Mouse (Mus musculus): Measurements from ENCODE around the gene Csk. TPM values are rescaled to one million over a fixed set of nuclear protein-coding genes. Genes with fewer than 3 reads are reported as not detected.

The Csk gene
- polyA plus RNA-seq, 1 experiment, result 66.2 TPM

DNA sequence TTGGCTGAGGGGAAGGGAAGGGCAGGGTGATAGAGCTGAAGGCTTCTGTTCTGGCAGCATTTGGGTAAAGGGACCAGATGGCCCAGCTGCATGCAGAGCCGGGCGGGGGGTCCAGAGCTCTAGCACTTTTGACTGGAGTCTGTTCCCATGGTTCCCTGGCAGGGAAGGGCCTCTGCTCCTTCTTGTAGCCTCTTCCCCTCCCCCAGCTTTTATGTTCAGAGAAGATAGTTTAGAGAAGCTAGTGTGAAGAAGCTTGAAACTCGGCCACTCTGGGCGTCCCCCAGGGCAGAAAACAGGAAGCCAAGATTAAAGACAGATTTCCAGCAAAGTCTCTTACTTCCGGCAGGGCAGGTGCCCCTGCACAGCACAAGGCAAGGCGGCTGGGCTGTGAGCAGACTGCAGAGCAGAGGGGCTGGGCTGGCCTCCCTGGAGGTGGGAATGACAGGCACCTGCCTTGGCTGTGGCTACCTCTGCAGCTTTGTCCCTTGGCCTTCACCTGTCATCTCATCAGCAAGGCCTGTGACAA lies 2.6 kb downstream of the Csk start:
- no peaks in the 10 kb centered on the region for H3K79me2 ChIP-seq (ENCODE audit: control insufficient read depth, insufficient read depth)
- H3K4me3 ChIP-seq (ENCODE audit: insufficient read depth, poor library complexity, severe bottlenecking), result no peak overlapping the region
- H3K79me3 ChIP-seq (ENCODE audit: low read depth), result no peaks in the 10 kb centered on the region
- TF ChIP-seq MAX (IDR thresholded peaks at IDR 0.05), result no peak
- no peak for TF ChIP-seq MYOD1 (IDR thresholded peaks at IDR 0.05; ENCODE audit: control insufficient read depth, insufficient read length, low read depth)
- H3K27me3 ChIP-seq (ENCODE audit: control insufficient read depth, insufficient read depth, insufficient read length), result no peaks in the 10 kb centered on the region
- H3ac ChIP-seq (ENCODE audit: control insufficient read depth, insufficient read length, low read depth), result no peak overlapping the region
- H3K36me3 ChIP-seq (ENCODE audit: control insufficient read depth, insufficient read depth), result no peaks in the 10 kb centered on the region

DNA sequence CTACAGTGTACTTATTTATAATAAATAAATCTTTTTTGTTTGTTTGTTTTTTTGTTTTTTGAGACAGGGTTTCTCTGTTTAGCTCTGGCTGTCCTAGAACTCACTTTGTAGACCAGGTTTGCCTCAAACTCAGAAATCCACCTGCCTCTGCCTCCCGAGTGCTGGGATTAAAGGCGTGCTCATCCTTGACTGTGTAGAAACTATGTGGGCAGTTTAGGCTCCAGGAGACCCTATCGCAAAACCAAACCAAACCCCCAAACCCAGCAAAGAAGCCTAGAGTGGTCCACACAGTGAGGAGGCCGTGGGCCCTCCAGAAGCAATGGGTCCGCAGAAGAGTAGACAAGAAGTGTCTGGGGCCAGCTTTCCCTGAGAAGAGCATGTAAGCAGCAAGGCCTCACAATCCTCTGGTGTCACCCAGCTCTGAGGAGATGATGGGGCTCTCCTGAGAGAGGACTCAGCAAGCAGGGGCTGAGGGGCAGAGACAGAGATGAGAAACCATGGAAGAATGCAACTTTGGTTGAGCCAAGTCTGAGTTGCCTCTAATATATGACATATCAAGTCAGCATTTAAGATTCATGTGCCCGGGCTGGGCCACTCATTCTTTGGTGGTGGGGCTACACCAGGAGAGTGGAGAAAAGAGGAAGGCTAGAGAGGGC lies 3.2 kb downstream of the Csk start:
- no peak overlapping the region for H3K4me3 ChIP-seq (ENCODE audit: insufficient read depth, poor library complexity, severe bottlenecking)
- H3K79me2 ChIP-seq (ENCODE audit: control insufficient read depth, insufficient read depth), result peaks cover 1% of the 10 kb centered on the region
- TF ChIP-seq MYOD1 (IDR thresholded peaks at IDR 0.05; ENCODE audit: control insufficient read depth, insufficient read length, low read depth) (no peak), MYOG (IDR thresholded peaks at IDR 0.05; ENCODE audit: control insufficient read depth, extremely low read depth, insufficient read length) (no peak), USF1 (IDR thresholded peaks at IDR 0.05; ENCODE audit: low read depth) (no peak), CEBPB (IDR thresholded peaks at IDR 0.05; ENCODE audit: low read depth) (no peak), CTCF (IDR thresholded peaks at IDR 0.05; ENCODE audit: control insufficient read depth, insufficient read depth, insufficient read length) (no peak), FOSL1 (IDR thresholded peaks at IDR 0.05; ENCODE audit: insufficient read depth, low read length, poor library complexity, severe bottlenecking) (no peak), MAX (IDR thresholded peaks at IDR 0.05) (no peak)
- H3K36me3 ChIP-seq (ENCODE audit: control insufficient read depth, insufficient read depth), result no peaks in the 10 kb centered on the region
- no peaks in the 10 kb centered on the region for H3K27me3 ChIP-seq (ENCODE audit: control insufficient read depth, insufficient read depth, insufficient read length)
- no peak overlapping the region for H3ac ChIP-seq (ENCODE audit: control insufficient read depth, insufficient read length, low read depth)
- H3K79me3 ChIP-seq (ENCODE audit: low read depth), result no peaks in the 10 kb centered on the region

DNA sequence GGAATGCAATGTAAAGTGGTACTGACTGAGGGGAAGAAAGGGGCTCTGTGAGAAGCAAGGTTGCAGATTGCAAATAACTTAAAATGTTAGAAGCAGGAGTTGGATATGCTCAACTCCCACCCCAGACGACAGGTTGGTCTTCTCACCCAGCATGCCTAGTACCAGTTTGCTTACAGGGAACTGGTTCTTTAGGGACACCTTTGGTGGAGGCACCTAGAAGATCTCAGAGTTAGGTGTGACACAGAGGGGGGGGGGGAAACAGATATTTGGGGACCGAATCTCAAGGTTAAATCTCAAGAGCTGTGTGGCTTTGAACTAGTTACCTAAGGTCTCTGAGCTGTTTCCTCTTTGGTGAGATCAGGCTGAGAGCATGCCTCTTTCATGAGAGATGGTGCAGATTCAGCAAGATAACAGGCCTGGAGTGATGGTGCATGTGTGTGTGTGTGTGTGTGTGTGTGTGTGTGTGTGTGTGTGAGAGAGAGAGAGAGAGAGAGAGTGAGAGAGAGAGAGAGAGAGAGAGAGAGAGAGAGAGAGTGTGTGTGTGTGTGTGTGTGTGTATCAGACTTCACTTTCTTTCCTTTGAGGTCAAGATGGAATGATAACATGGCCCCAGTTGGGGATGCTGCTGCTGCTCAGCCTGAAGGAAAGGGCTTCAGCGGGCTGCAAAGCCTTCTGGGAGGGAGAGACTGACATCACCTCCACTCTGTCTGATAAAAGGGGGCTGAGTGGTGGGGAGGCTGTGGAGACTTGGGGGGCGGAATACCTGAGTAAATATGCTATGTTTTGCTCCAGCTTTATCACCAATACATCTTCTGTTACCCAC lies 5.9 kb downstream of the Csk start:
- H3K79me3 ChIP-seq (ENCODE audit: low read depth), result peaks cover 25% of the 10 kb centered on the region
- H3K36me3 ChIP-seq (ENCODE audit: control insufficient read depth, insufficient read depth), result no peaks in the 10 kb centered on the region
- H3K27me3 ChIP-seq (ENCODE audit: control insufficient read depth, insufficient read depth, insufficient read length), result no peaks in the 10 kb centered on the region
- no peak for TF ChIP-seq FOSL1 (IDR thresholded peaks at IDR 0.05; ENCODE audit: insufficient read depth, low read length, poor library complexity, severe bottlenecking)
- no peak for TF ChIP-seq CEBPB (IDR thresholded peaks at IDR 0.05; ENCODE audit: low read depth)
- TF ChIP-seq MYOG (IDR thresholded peaks at IDR 0.05; ENCODE audit: control insufficient read depth, extremely low read depth, insufficient read length), result no peak
- no peak for TF ChIP-seq USF1 (IDR thresholded peaks at IDR 0.05; ENCODE audit: low read depth)
- no peak overlapping the region for H3ac ChIP-seq (ENCODE audit: control insufficient read depth, insufficient read length, low read depth)
- peaks cover 29% of the 10 kb centered on the region for H3K79me2 ChIP-seq (ENCODE audit: control insufficient read depth, insufficient read depth)
- no peak overlapping the region for H3K4me3 ChIP-seq (ENCODE audit: insufficient read depth, poor library complexity, severe bottlenecking)

DNA sequence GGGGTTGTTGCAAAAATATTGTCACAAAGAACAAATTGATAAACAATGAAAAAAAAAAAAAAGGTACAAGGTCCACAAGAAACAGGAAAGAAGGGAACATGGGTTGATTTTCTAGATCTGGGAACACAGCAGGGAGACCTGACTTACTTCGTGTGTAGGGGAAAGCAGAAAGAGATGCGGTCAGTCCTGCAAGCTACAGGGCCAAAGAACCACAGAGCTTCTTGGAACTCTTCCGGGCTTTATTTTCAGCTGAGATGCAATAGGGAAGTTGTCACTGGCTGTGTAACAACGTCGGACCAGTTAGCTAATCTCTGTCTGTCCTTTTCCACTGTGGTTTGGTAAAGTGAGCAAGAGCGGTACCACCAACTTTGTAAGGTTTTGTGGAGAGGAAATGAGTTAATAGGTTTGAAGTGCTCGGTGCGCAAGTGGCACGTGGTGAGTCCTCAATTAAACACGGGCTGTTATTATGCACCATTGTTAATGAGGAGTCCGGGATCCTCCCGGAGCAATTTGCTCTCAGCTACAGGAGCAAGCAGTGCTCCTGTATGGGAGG lies 6.8 kb downstream of the Csk start:
- TF ChIP-seq FOSL1 (IDR thresholded peaks at IDR 0.05; ENCODE audit: insufficient read depth, low read length, poor library complexity, severe bottlenecking), result no peak
- H3K79me2 ChIP-seq (ENCODE audit: control insufficient read depth, insufficient read depth), result peaks cover 37% of the 10 kb centered on the region
- H3ac ChIP-seq (ENCODE audit: control insufficient read depth, insufficient read length, low read depth), result no peak overlapping the region
- H3K36me3 ChIP-seq (ENCODE audit: control insufficient read depth, insufficient read depth), result peaks cover 5% of the 10 kb centered on the region
- no peaks in the 10 kb centered on the region for H3K27me3 ChIP-seq (ENCODE audit: control insufficient read depth, insufficient read depth, insufficient read length)
- H3K4me3 ChIP-seq (ENCODE audit: insufficient read depth, poor library complexity, severe bottlenecking), result no peak overlapping the region
- H3K79me3 ChIP-seq (ENCODE audit: low read depth), result peaks cover 33% of the 10 kb centered on the region

DNA sequence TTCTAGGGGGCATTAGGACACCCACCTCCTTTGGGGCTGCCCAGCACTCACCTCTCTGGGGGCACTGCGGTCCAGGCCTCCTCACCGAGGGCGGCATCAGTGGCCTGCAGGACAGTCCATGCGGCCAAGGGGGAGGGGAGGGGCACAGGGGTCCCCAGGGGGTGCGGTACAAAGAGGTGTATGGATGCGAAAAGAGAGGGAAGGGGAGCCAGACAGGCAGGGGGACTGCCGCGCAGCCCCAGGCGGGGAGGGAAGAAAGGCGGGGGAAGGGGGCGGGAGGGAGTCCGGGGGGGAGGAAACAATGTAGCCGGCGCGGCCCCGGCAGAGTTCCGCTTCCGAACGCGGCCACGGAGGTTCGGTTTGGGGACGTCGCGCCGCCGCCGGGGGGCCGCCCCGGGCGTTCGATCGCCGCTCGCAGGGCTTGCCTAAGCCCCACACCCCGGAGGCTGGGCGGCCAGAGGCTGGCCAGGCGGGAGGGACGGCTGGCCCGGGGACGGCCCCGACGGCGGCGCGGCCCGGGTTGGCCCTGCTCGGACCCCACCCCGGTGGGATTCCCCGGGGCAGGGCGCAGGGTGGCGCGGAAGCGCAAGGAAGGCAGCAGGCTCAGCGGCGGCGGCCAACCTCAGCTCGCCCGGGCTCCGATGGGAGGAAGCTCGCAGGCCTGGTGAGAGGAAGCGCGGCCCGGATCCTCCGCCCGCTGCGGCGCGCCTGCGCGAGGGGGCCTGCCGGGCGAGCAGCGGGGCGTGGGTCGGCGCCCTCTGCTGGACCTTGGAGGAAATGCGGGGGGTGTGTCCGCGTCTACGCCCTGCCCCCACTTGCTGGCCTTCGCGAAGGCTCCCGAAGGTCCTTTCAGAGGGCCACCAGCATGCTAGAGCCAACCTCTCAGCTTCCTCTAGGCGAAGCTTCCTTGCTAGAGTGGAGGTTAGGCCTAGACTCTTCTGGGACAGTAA lies 8.2 kb downstream of the Csk start:
- peaks cover 7% of the 10 kb centered on the region for H3K36me3 ChIP-seq (ENCODE audit: control insufficient read depth, insufficient read depth)

More for the DNA sequence above, 8.2 kb downstream of the Csk start:
- Histone ChIP-seq H3K27me3 (ENCODE audit: control insufficient read depth, insufficient read depth, insufficient read length) (no peaks in the 10 kb centered on the region), H3K79me2 (ENCODE audit: control insufficient read depth, insufficient read depth) (peaks cover 52% of the 10 kb centered on the region), H3K4me3 (ENCODE audit: insufficient read depth, poor library complexity, severe bottlenecking) (peak overlapping the region; percentile 79), H3ac (ENCODE audit: control insufficient read depth, insufficient read length, low read depth) (peak overlapping the region; percentile 98), H3K79me3 (ENCODE audit: low read depth) (peaks cover 43% of the 10 kb centered on the region)
- TF ChIP-seq MAX (IDR thresholded peaks at IDR 0.05) (peak; percentile 71), CTCF (IDR thresholded peaks at IDR 0.05; ENCODE audit: control insufficient read depth, insufficient read depth, insufficient read length) (peak; percentile 99), MYOD1 (IDR thresholded peaks at IDR 0.05; ENCODE audit: control insufficient read depth, insufficient read length, low read depth) (no peak), MYOG (IDR thresholded peaks at IDR 0.05; ENCODE audit: control insufficient read depth, extremely low read depth, insufficient read length) (no peak)

Measured in C2C12 (cell line).